Mouse (Mus musculus) heart, postnatal 14 days (tissue): ENCODE measurements at regions not wholly inside any gene's neighbourhood (a gene's known extent, or its start where the extent isn't known, plus 50 kb on each side); places are given as distances from the start of the nearest gene placed in this dataset.

Source experiments
- DNase-seq, 2 experiments: peaks; one replicate each; pipeline ENCODE4 v3.0.0; 2021 to 2022
- intact Hi-C: fragments of 180-260 bp; cut with DNase I; formaldehyde crosslinking; loops from one replicate; pipeline ENCODE4 v1.15.1; 2025

GRCm38 (mm10) chrX:11935337-11935736 is 224.8 kb downstream of the Bcor start:
- intact Hi-C loops, result no loop called here
- peak; percentile 66 to 72 for DNase-seq

DNA sequence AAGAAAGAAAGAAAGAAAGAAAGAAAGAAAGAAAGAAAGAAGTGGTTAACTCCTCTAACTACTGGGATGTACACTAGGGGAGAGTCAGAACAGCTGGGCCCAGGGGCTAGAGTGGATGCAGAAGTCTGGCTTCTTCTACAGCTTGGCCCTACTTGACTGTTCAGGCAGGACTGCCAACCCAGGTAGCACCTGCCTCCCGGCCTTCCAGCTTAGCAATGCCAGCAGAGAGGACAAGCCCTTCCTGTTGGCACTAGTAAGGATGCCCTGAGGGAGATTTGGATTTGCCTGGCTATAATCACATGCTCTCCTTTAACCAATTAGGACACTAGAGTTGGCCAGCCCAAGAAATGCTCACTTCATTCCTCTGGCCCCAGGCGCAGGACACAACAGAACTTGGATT is 219.9 kb downstream of the Bcor start:
- intact Hi-C loops, result loop anchor here (5.0 kb wide), 1 partner anchor 62 kb away; no protein-coding TSS in a partner anchor
- no peak for DNase-seq

DNA sequence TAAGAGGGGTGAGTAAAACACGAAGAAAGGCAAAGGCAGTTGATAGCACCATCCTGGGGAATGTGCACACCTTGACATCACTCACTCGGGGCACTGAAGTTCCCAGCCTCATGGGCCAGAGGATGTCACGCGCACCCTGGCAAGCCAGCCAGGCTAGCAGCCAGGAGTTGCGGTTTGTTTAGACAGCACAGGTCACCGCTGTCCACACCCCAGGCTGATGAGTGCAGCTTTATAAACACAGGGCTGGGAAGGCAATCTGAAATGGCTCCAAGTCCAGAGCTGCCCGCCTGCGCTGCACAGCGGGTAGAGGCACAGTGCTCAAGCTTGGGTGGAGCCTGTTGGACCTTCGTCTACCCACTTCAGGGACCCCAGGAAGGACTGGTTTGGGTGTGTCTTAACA is 216.8 kb downstream of the Bcor start:
- intact Hi-C loops, result loop anchor here (5.0 kb wide), 1 partner anchor 59 kb away; no protein-coding TSS in a partner anchor

DNA sequence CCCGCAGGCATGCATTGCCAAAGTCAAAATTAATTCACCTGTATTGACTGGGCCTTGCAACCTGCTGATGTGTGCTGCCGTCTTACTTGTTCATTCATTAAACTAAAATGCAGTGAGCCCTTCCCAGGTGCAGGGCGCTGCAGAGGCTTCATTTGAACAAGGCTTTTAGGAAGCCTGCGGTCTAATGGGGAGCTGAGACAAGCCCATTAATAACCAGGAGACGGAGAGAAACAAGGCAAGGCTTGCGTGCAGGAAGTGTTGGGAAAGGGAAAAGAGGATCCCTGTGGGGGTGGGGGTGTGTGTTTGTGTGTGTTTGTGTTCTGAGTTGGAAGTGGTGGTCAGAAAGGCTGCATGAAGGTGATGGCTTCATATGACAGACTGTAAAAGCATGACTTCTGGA is 215.6 kb downstream of the Bcor start:
- intact Hi-C loops, result loop anchor here (5.0 kb wide), 1 partner anchor 58 kb away; no protein-coding TSS in a partner anchor
- DNase-seq, result no peak

More for the DNA sequence above, 216.8 kb downstream of the Bcor start:
- peak; percentile 42 to 65 for DNase-seq

DNA sequence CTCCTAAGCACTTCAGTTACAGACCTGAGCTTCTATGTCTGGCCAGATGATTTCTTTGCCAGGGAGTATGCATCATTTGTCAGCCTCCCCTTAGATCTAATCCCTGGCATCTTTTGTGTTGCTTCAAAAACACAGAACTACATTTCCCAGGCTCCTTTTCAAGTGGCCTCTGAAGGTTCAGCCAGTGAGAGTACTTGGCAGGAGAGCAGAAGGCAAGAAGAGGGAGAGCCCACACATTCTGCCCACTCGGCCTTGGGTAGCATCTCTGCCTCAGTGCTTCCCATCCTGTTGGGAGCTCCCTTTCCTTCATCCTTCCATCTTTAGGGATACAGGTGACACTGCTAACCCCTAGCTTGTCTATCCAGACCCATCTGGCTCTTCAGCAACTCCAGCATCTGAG is 214.9 kb downstream of the Bcor start:
- no peak for DNase-seq
- intact Hi-C loops, result no loop called here

DNA sequence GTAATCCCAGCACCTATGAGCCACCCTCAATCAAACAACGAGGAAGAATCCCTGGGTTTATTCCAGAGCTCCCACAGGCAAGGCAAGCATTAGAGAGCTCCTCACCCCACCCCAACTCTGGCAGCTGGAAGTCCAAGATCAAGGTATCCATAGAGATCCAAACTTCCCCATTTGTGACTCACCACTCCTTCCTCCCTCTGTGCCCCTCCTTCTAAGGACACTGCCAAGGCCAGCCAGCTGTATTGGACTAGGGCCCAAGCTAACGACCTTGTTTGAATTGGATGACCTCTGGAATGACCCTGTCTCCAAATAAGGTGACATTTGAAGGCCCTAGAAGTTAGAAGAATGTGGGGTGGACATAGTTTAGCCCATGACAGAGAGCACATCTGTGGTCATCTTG is 208.0 kb downstream of the Bcor start:
- DNase-seq, result peak; percentile 11 to 26
- intact Hi-C loops, result no loop called here

GRCm38 (mm10) chrX:11956194-11956593 is 204.0 kb downstream of the Bcor start:
- DNase-seq, result no peak
- intact Hi-C loops, result no loop called here

- no peak for DNase-seq
- intact Hi-C loops, result no loop called here
Observed at GRCm38 (mm10) chrX:11957011-11957410, 203.1 kb downstream of the Bcor start.

- intact Hi-C loops, result no loop called here
- no peak for DNase-seq
Observed at GRCm38 (mm10) chrX:11959871-11960552, 200.1 kb downstream of the Bcor start.

- no peak for DNase-seq
- intact Hi-C loops, result no loop called here
Observed at GRCm38 (mm10) chrX:11961350-11961749, 198.8 kb downstream of the Bcor start.

GRCm38 (mm10) chrX:11964428-11964827 is 195.7 kb downstream of the Bcor start:
- intact Hi-C loops, result no loop called here
- no peak for DNase-seq

- intact Hi-C loops, result no loop called here
- no peak for DNase-seq
Observed at GRCm38 (mm10) chrX:11978679-11979078, 181.5 kb downstream of the Bcor start.

GRCm38 (mm10) chrX:11983276-11983675 is 176.9 kb downstream of the Bcor start:
- DNase-seq, result no peak
- intact Hi-C loops, result no loop called here
